Mouse (Mus musculus) CH12.LX (cell line): Measurements from ENCODE around the gene Lrrc74b.

Experiments
- CHD1 ChIP-seq: IDR thresholded peaks from 2 replicates; pipeline ENCODE4 v1.6.1; 2012; ENCODE audit warnings: low read depth, low read length, improper control_type of control experiment, inconsistent platforms
- CTCF ChIP-seq, 2 experiments: IDR thresholded peaks in 1 of 2; conservative IDR thresholded peaks in 1 of 2; 2 replicates each; pipeline ENCODE4 v1.5.1; 2011 to 2012; ENCODE audit warnings: low read depth in 2 of 2, low read length in 2 of 2, improper control_type of control experiment in 1 of 2, inconsistent platforms in 1 of 2, mild to moderate bottlenecking in 1 of 2, moderate library complexity in 1 of 2
- GABPA ChIP-seq: IDR thresholded peaks from 2 replicates; pipeline ENCODE4 v1.6.1; 2012; ENCODE audit warnings: low read depth, low read length, improper control_type of control experiment, inconsistent platforms; ENCODE audit not compliant: insufficient replicate concordance
- MAFK ChIP-seq: IDR thresholded peaks from 2 replicates; pipeline ENCODE4 v1.6.1; 2011; ENCODE audit warnings: low read length, improper control_type of control experiment; ENCODE audit not compliant: insufficient replicate concordance
- MAX ChIP-seq: IDR thresholded peaks from 2 replicates; pipeline ENCODE4 v1.6.1; 2011; ENCODE audit warnings: low read length, improper control_type of control experiment
- MYC ChIP-seq: IDR thresholded peaks from 2 replicates; pipeline ENCODE4 v1.6.1; 2011; ENCODE audit warnings: low read depth, mild to moderate bottlenecking, improper control_type of control experiment, low read length
- NRF1 ChIP-seq: IDR thresholded peaks from 2 replicates; pipeline ENCODE4 v1.6.1; 2014; ENCODE audit warnings: low read depth, mild to moderate bottlenecking, inconsistent platforms, low read length, improper control_type of control experiment, moderate library complexity
- POLR2A ChIP-seq: IDR thresholded peaks from 2 replicates; pipeline ENCODE4 v1.6.1; 2011; ENCODE audit warnings: low read depth, mild to moderate bottlenecking, improper control_type of control experiment, low read length
- TBP ChIP-seq: conservative IDR thresholded peaks from 2 replicates; pipeline ENCODE4 v1.6.1; 2011; ENCODE audit warnings: low read depth, low read length, improper control_type of control experiment
- ZC3H11A ChIP-seq: IDR thresholded peaks from 2 replicates; pipeline ENCODE4 v1.6.1; 2012; ENCODE audit warnings: low read depth, mild to moderate bottlenecking, inconsistent platforms, low read length, improper control_type of control experiment
- ZNF384 ChIP-seq: IDR thresholded peaks from 2 replicates; pipeline ENCODE4 v1.6.1; 2012; ENCODE audit warnings: low read depth, low read length, improper control_type of control experiment, inconsistent platforms

DNA sequence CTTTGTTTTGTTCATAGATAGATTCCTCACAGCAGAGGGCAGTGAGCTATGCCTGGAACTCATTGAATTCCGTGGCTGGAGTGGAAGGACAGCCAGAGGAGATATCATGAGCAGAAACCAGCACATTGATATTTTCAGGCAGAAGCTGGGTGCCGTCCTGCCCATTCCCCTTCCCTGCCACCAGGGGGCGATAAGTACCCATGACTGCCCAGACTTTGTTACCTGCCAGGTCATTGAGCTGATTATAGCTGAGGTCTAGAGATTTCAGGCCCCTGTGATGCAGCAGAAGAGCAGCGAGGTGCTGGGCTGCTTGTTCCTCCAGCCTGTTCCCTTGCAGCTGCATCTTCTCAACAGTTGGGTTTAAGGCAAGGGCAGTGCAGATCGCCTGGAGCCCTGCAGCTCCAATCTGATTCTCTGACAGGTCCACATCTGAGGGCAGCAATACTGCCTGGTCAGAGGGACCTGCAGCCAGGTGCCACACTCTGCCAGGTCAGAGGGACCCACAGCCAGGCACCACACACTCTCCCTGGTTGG, 3.0 kb downstream of the Lrrc74b start:
- TF ChIP-seq MYC (peak; percentile 48; the same call in 1 of the 2 replicates), ZNF384 (no peak), CHD1 (no peak), MAX (no peak), TBP (no peak), ZC3H11A (peak; percentile 64), NRF1 (no peak), POLR2A (no peak), CTCF (conservative IDR thresholded peaks at IDR 0.05 in 1 of 2, IDR thresholded peaks at IDR 0.05 in 1 of 2; ENCODE audit: low read depth in 2 of 2, low read length in 2 of 2) (peak; percentile 98 to 99), MAFK (no peak), GABPA (no peak)
